Mouse (Mus musculus) liver, embryonic 14.5 days (tissue): ENCODE measurements at regions not wholly inside any gene's neighbourhood (a gene's known extent, or its start where the extent isn't known, plus 50 kb on each side); places are given as distances from the start of the nearest gene placed in this dataset.

Source experiments
- ATAC-seq: fragments of 200-750 bp; cut with Nextera tagmentation; 2 replicates; pipeline ENCODE4 v1.8.0; 2017; ENCODE audit warnings: moderate number of reproducible peaks, mild to moderate bottlenecking, moderate library complexity; ENCODE audit not compliant: insufficient read depth
- DNase-seq, 3 experiments: peaks; one replicate each; pipeline ENCODE4 v3.0.0-alpha.2; 2012 to 2013; ENCODE audit warnings: low read depth in 3 of 3, low spot score in 3 of 3
- H3K27ac ChIP-seq: fragments of 300-500 bp; sonication (generic); 2 replicates; pipeline ENCODE4 v1.5.1; 2014; ENCODE audit warnings: moderate library complexity, mild to moderate bottlenecking, control low read depth, inconsistent platforms
- H3K27me3 ChIP-seq: fragments of 300-500 bp; sonication (generic); 2 replicates; pipeline ENCODE4 v1.6.1; 2014; ENCODE audit warnings: mild to moderate bottlenecking, low read length, moderate library complexity; ENCODE audit not compliant: control insufficient read depth, insufficient read depth
- H3K36me3 ChIP-seq: fragments of 300-500 bp; sonication (generic); replicated peaks from 2 replicates; pipeline ENCODE4 v1.6.1; 2014; ENCODE audit warnings: low read depth; ENCODE audit not compliant: control insufficient read depth, insufficient read depth
- H3K4me1 ChIP-seq, 2 experiments: fragments of 200-500 bp in 1 of 2; fragments of 300-500 bp in 1 of 2; sonication (generic) in 1 of 2; replicated peaks; 2 replicates each; pipeline ENCODE4 v1.6.1; 2012 to 2014; ENCODE audit warnings: antibody characterized with exemption in 1 of 2, inconsistent platforms in 1 of 2, low read length in 1 of 2; ENCODE audit not compliant: control insufficient read depth in 2 of 2, insufficient read depth in 2 of 2
- H3K4me2 ChIP-seq: fragments of 300-500 bp; sonication (generic); 2 replicates; pipeline ENCODE4 v1.6.1; 2014; ENCODE audit warnings: low read depth, mild to moderate bottlenecking, control low read depth, moderate library complexity
- H3K4me3 ChIP-seq, 2 experiments: fragments of 200-500 bp in 1 of 2; fragments of 300-500 bp in 1 of 2; sonication (generic) in 1 of 2; 2 replicates each; pipeline ENCODE4 v1.5.1; 2012 to 2014; ENCODE audit warnings: low read depth in 2 of 2, low read length in 2 of 2, mild to moderate bottlenecking in 2 of 2, control low read depth in 1 of 2, inconsistent platforms in 1 of 2, moderate library complexity in 1 of 2; ENCODE audit not compliant: insufficient read depth in 1 of 2
- H3K9ac ChIP-seq: fragments of 300-500 bp; sonication (generic); replicated peaks from 2 replicates; pipeline ENCODE4 v1.6.1; 2014; ENCODE audit warnings: mild to moderate bottlenecking, control low read depth, moderate library complexity
- H3K9me3 ChIP-seq: fragments of 300-500 bp; sonication (generic); 2 replicates; pipeline ENCODE4 v1.6.1; 2016; ENCODE audit warnings: low read length, mixed read lengths; ENCODE audit not compliant: control insufficient read depth
- CTCF ChIP-seq: IDR thresholded peaks from 2 replicates; pipeline ENCODE4 v1.5.1; 2016; ENCODE audit warnings: antibody characterized with exemption, low read depth, control low read depth
- EP300 ChIP-seq: IDR thresholded peaks from 2 replicates; pipeline ENCODE4 v1.6.1; 2016; ENCODE audit warnings: antibody characterized with exemption, low read depth
- WGBS: fragments of 180-500 bp; shearing (Covaris S2); extraction: QIAGEN DNeasy Blood & Tissue Kit; methylation state at CpG from one replicate; pipeline ENCODE4 v1.1.7; 2014; ENCODE audit not compliant: insufficient replicate concordance; 5-methylcytosine and 5-hydroxymethylcytosine counted together

DNA sequence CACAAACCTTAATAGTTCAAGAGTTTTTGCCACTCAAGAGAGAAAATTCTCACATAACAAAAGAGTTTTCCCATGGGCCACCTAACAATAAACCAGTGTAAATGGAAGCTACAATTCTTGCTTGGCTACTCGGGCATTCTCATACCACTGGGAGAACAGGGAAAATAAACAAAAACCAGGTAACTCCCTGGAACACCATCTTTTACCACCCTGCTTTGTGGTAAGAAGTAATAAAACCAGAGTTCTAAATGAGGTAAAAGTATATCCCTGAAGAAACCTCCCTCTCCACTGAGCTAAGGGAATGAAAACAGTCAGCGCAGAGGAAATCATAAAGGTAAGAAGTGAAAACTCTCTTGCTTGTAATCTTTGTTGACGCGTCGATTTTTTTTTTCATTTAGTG lies 138.4 kb downstream of the Dnajb9 start:
- ATAC-seq, result no peak
- H3K4me1 ChIP-seq, result no peaks in the 10 kb centered on the region
- no peak overlapping the region for H3K9ac ChIP-seq
- no peaks in the 10 kb centered on the region for H3K27me3 ChIP-seq
- WGBS, result 68% methylated on average over 5 of the region's 5 CpGs
- TF ChIP-seq EP300 (no peak), CTCF (no peak)
- no peak overlapping the region for H3K4me3 ChIP-seq
- no peaks in the 10 kb centered on the region for H3K9me3 ChIP-seq
- no peak overlapping the region for H3K4me2 ChIP-seq
- no peaks in the 10 kb centered on the region for H3K36me3 ChIP-seq
- no peak for DNase-seq
- no peak overlapping the region for H3K27ac ChIP-seq

DNA sequence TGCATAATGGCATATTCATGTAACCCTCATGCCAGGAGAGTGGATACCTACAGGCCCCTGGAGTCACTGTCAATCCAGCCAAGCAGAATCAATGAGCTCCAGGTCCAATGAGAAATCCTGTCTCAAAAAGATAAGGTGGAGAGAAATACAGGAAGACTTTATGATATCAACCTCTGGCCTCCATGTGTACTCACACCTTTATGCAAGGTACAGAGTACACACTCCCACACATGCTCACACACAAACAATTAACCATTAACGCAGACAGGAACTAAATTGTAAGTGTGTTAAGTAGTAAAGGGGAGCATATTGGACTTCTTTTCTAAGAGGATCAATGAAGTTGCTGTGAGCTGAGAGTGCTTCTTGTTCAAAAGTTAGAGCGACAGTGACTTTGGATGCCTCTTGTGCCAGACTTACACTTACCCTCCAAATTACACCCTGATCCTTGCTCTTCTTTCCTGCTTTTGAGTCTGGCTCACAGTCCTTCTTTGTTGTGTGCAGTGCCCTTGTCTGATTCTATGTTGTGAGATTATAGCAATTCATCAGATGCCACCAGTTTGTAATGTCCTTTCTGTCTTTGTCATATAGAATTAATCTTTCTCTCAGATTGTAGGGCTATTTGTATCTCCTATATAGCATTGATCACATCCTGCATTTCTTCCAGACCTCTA lies 153.5 kb downstream of the Dnajb9 start:
- DNase-seq, result no peak
- no peaks in the 10 kb centered on the region for H3K36me3 ChIP-seq
- no peaks in the 10 kb centered on the region for H3K27me3 ChIP-seq
- no peak overlapping the region for H3K4me2 ChIP-seq
- no peak overlapping the region for H3K27ac ChIP-seq
- WGBS, result 72% methylated on average over 2 of the region's 2 CpGs
- no peak overlapping the region for H3K9ac ChIP-seq
- H3K4me3 ChIP-seq, result no peak overlapping the region
- H3K4me1 ChIP-seq, result no peaks in the 10 kb centered on the region
- no peak for TF ChIP-seq EP300
- no peak for TF ChIP-seq CTCF
- no peaks in the 10 kb centered on the region for H3K9me3 ChIP-seq
- ATAC-seq, result no peak

DNA sequence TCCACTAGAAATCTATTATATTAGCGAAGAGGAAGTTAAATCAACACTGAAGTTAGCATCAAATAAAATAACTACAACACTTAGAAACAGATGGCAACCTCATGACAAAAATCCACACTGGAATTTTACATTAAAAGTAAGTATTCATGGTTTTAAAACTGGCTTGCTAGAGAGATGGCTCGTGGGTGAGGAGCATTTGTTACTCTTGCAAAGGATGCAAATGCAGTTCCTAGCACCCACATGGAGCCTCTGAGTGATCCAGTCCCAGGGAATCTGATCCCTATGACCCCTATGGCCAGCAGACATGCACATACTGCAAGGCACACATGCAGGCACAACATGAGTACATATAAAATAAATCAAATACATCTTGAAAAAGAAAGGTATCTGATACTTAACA lies 164.3 kb downstream of the Dnajb9 start:
- DNase-seq (no peak), ATAC-seq (no peak)
- H3K9ac ChIP-seq, result no peak overlapping the region
- no peaks in the 10 kb centered on the region for H3K27me3 ChIP-seq
- no peak for TF ChIP-seq CTCF
- TF ChIP-seq EP300, result no peak
- H3K9me3 ChIP-seq, result no peaks in the 10 kb centered on the region
- H3K36me3 ChIP-seq, result no peaks in the 10 kb centered on the region
- no peaks in the 10 kb centered on the region for H3K4me1 ChIP-seq
- H3K4me2 ChIP-seq, result no peak overlapping the region
- no peak overlapping the region for H3K4me3 ChIP-seq
- WGBS, result 41% methylated on average over 2 of the region's 2 CpGs
- H3K27ac ChIP-seq, result no peak overlapping the region

- Histone ChIP-seq H3K27ac (no peak overlapping the region), H3K4me3 (no peak overlapping the region), H3K9me3 (no peaks in the 10 kb centered on the region), H3K27me3 (no peaks in the 10 kb centered on the region), H3K36me3 (no peaks in the 10 kb centered on the region), H3K4me1 (no peaks in the 10 kb centered on the region), H3K4me2 (no peak overlapping the region), H3K9ac (no peak overlapping the region)
- 58% methylated on average over 14 of the region's 14 CpGs for WGBS
- DNase-seq (no peak), ATAC-seq (no peak)
- TF ChIP-seq EP300 (no peak), CTCF (no peak)
These were observed 165.6 kb downstream of the Dnajb9 start for GRCm38 (mm10) chr12:44044388-44045105.

- Histone ChIP-seq H3K36me3 (no peaks in the 10 kb centered on the region), H3K4me3 (no peak overlapping the region), H3K4me1 (no peaks in the 10 kb centered on the region), H3K4me2 (no peak overlapping the region), H3K27ac (no peak overlapping the region), H3K9me3 (no peaks in the 10 kb centered on the region), H3K27me3 (no peaks in the 10 kb centered on the region), H3K9ac (no peak overlapping the region)
- ATAC-seq (no peak), DNase-seq (no peak)
- WGBS, result 44% methylated on average over 2 of the region's 2 CpGs
- TF ChIP-seq CTCF (no peak), EP300 (no peak)
These were observed 203.3 kb downstream of the Dnajb9 start for GRCm38 (mm10) chr12:44006795-44007194.
